Mouse (Mus musculus): ENCODE results near the gene Soga1.

Gene Soga1

GRCm38 (mm10) chr2:157078793-157079700 lies at the start of gene Soga1:
Gene Soga1 (minus strand): TSS chr2:157079254.
- peak; percentile 84 for DNase-seq

GRCm38 (mm10) chr2:157128072-157128471 lies 49.0 kb upstream of the Soga1 start:
- DNase-seq: no peak

GRCm38 (mm10) chr2:157127370-157127769 lies 48.3 kb upstream of the Soga1 start:
- DNase-seq: no peak

- no peak for DNase-seq
Measured at GRCm38 (mm10) chr2:157125246-157125645, 46.2 kb upstream of the Soga1 start.

GRCm38 (mm10) chr2:157121766-157122165 lies 42.7 kb upstream of the Soga1 start:
- no peak for DNase-seq

GRCm38 (mm10) chr2:157119075-157119474 lies 40.0 kb upstream of the Soga1 start:
- no peak for DNase-seq

GRCm38 (mm10) chr2:157118556-157118955 lies 39.5 kb upstream of the Soga1 start:
- DNase-seq: no peak

GRCm38 (mm10) chr2:157116964-157117363 lies 37.9 kb upstream of the Soga1 start:
- DNase-seq: no peak

- no peak for DNase-seq
Measured at GRCm38 (mm10) chr2:157108236-157108635, 29.2 kb upstream of the Soga1 start.

- DNase-seq: no peak
Measured at GRCm38 (mm10) chr2:157104454-157104853, 25.4 kb upstream of the Soga1 start.

GRCm38 (mm10) chr2:157102256-157102655 lies 23.2 kb upstream of the Soga1 start:
- no peak for DNase-seq

- no peak for DNase-seq
Measured at GRCm38 (mm10) chr2:157101650-157102049, 22.6 kb upstream of the Soga1 start.

GRCm38 (mm10) chr2:157100319-157100605 lies 21.2 kb upstream of the Soga1 start:
- no peak for DNase-seq

- no peak for DNase-seq
Measured at GRCm38 (mm10) chr2:157099532-157100318, 20.7 kb upstream of the Soga1 start.

- peak; percentile 74 for DNase-seq
Measured at GRCm38 (mm10) chr2:157095005-157095755, 16.1 kb upstream of the Soga1 start.

GRCm38 (mm10) chr2:157092024-157092423 lies 13.0 kb upstream of the Soga1 start:
- DNase-seq: no peak

- DNase-seq: no peak
Measured at GRCm38 (mm10) chr2:157087536-157088317, 8.7 kb upstream of the Soga1 start.

GRCm38 (mm10) chr2:157086796-157087195 lies 7.7 kb upstream of the Soga1 start, which contains the start of gene Tldc2:
Gene Tldc2 (plus strand): TSS chr2:157087055.
- no peak for DNase-seq

- no peak for DNase-seq
Measured at GRCm38 (mm10) chr2:157084831-157085585, 6.0 kb upstream of the Soga1 start.

- no peak for DNase-seq
Measured at GRCm38 (mm10) chr2:157081960-157082359, 2.9 kb upstream of the Soga1 start.

GRCm38 (mm10) chr2:157081331-157081730 lies 2.3 kb upstream of the Soga1 start:
- no peak for DNase-seq

Data from cerebellum, adult 11 months (tissue).